Mouse (Mus musculus): Measurements from ENCODE around the gene Tent4b.

GRCm38 (mm10) chr8:88307736-88308135 lies 108.7 kb downstream of the Tent4b start:
- TF ChIP-seq CTCF (IDR thresholded peaks at IDR 0.05; ENCODE audit: low read depth): no peak
- TF ChIP-seq EP300 (optimal IDR thresholded peaks at IDR 0.05): no peak

Measured in stomach, postnatal 0 days (tissue).